Mouse (Mus musculus) heart, embryonic 16.5 days (tissue): Measurements from ENCODE around the gene Ltbp1. TPM values are rescaled to one million over a fixed set of nuclear protein-coding genes. Genes with fewer than 3 reads are reported as not detected.

Experiments used
- ATAC-seq: fragments of 200-750 bp; cut with Nextera tagmentation; replicated peaks from 2 replicates; pipeline ENCODE4 v1.8.0; 2017; ENCODE audit warnings: moderate number of reproducible peaks; ENCODE audit not compliant: insufficient read depth, low FRiP score; ENCODE audit errors: extremely low read depth
- H3K27ac ChIP-seq: fragments of 300-500 bp; sonication (generic); 2 replicates; pipeline ENCODE4 v1.5.1; 2014; ENCODE audit warnings: mild to moderate bottlenecking, low read length, control low read depth, moderate library complexity
- H3K27me3 ChIP-seq: fragments of 300-500 bp; sonication (generic); 2 replicates; pipeline ENCODE4 v1.6.1; 2014; ENCODE audit warnings: low read length, mixed read lengths; ENCODE audit not compliant: control insufficient read depth, insufficient read depth
- H3K36me3 ChIP-seq: fragments of 300-500 bp; sonication (generic); 2 replicates; pipeline ENCODE4 v1.6.1; 2014; ENCODE audit not compliant: control insufficient read depth, insufficient read depth
- H3K4me1 ChIP-seq: fragments of 300-500 bp; sonication (generic); 2 replicates; pipeline ENCODE4 v1.6.1; 2014; ENCODE audit warnings: low read length, mixed read lengths; ENCODE audit not compliant: control insufficient read depth, insufficient read depth
- H3K4me2 ChIP-seq: fragments of 300-500 bp; sonication (generic); 2 replicates; pipeline ENCODE4 v1.6.1; 2014; ENCODE audit warnings: low read depth, mild to moderate bottlenecking, control low read depth, low read length
- H3K4me3 ChIP-seq: fragments of 300-500 bp; sonication (generic); 2 replicates; pipeline ENCODE4 v1.5.1; 2014; ENCODE audit warnings: mild to moderate bottlenecking, control low read depth, low read length
- H3K9ac ChIP-seq: fragments of 300-500 bp; sonication (generic); 2 replicates; pipeline ENCODE4 v1.6.1; 2014; ENCODE audit warnings: low read length, control low read depth
- H3K9me3 ChIP-seq: fragments of 300-500 bp; sonication (generic); replicated peaks from 2 replicates; pipeline ENCODE4 v1.6.1; 2016; ENCODE audit warnings: low read length; ENCODE audit not compliant: control insufficient read depth
- WGBS: fragments of 180-500 bp; shearing (Covaris S2); extraction: QIAGEN DNeasy Blood & Tissue Kit; methylation state at CpG from one replicate; pipeline ENCODE4 v1.1.7; 2014; 5-methylcytosine and 5-hydroxymethylcytosine counted together
- polyA plus RNA-seq: library from polyadenylated mRNA; unstranded; fragments of >200 nt; fragmentation: Nextera tagmentation; extraction: Ambion mirVana; gene quantifications from 2 replicates; pipeline ENCODE4 v1.2.1, GENCODE M21; 2015

The Ltbp1 gene
- polyA plus RNA-seq, 1 experiment from 2014 or later, result 15.6 TPM

DNA sequence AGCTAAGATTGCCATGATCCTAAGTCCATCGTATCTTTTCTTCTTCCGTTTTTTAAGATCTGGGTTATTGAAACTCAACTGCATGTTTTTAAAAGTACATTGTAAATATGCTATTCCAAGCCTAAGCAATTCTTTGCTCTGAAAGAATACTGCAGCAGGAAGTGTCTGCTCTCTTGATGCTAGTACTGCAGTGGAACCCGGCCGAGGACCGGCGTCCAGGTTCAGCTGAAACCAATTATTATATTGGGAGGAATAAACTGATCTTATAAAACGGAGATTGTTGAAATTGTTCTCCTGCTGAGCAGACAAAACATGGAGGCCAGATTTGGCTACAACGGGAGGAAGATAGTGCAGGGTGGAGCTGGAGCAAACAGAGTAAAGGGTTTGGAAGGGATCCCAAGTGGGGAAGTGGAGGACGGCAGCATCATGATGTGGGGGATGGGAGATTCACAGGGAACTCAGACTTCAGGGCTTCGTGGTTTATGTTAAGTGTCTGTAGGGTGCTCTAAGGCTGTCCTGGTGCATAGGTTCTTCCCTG lies 322.8 kb downstream of the Ltbp1 start:
- 73% methylated on average over 10 of the region's 10 CpGs for WGBS
- no peak overlapping the region for H3K9ac ChIP-seq
- 0 out of 2 replicates have a peak, but pooled peaks cover 3% of the 10 kb centered on the region for H3K36me3 ChIP-seq

GRCm38 (mm10) chr17:75330366-75330765 lies 325.0 kb downstream of the Ltbp1 start:
- H3K4me2 ChIP-seq, result no peak overlapping the region
- 87% methylated on average over 6 of the region's 6 CpGs for WGBS

More for the DNA sequence above, 322.8 kb downstream of the Ltbp1 start:
- no peak overlapping the region for H3K4me2 ChIP-seq
- ATAC-seq, result no peak
- no peaks in the 10 kb centered on the region for H3K4me1 ChIP-seq
- no peak overlapping the region for H3K4me3 ChIP-seq
- no peak overlapping the region for H3K27ac ChIP-seq
- H3K9me3 ChIP-seq, result no peaks in the 10 kb centered on the region
- H3K27me3 ChIP-seq, result no peaks in the 10 kb centered on the region

DNA sequence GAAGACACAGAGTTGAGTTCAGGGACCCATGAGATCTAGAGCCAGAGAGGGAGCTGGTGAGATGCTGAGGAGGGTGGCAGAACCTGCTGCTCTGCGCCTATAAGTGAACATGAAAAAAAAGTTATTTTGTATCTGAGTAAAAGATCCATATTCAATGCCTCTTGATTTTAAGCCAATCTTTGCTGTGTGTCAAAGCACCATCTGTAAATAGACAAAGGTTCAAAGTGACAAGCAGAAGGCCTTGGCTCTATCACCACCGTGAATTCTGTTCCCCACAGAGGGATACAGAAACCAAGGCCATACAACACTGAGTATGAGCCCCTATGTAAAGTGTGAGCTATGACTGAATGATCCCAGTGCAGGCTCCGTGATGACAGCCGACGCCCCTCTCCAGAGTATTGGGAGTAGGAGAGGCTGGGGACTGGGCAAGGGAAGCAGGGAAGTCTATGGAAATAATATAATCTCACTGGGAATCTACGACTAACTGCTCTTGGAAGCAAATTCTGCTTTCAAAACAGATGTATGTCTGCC lies 326.1 kb downstream of the Ltbp1 start:
- WGBS, result 83% methylated on average over 6 of the region's 6 CpGs
- H3K27ac ChIP-seq, result no peak overlapping the region
- H3K9me3 ChIP-seq, result no peaks in the 10 kb centered on the region
- H3K9ac ChIP-seq, result no peak overlapping the region
- H3K27me3 ChIP-seq, result no peaks in the 10 kb centered on the region
- H3K4me2 ChIP-seq, result no peak overlapping the region
- H3K4me3 ChIP-seq, result no peak overlapping the region
- 0 out of 2 replicates have a peak, but pooled peaks cover 3% of the 10 kb centered on the region for H3K36me3 ChIP-seq
- no peaks in the 10 kb centered on the region for H3K4me1 ChIP-seq
- ATAC-seq, result no peak

More at GRCm38 (mm10) chr17:75330366-75330765, 325.0 kb downstream of the Ltbp1 start:
- H3K27ac ChIP-seq, result no peak overlapping the region
- ATAC-seq, result no peak
- no peak overlapping the region for H3K4me3 ChIP-seq
- H3K4me1 ChIP-seq, result no peaks in the 10 kb centered on the region
- no peak overlapping the region for H3K9ac ChIP-seq
- no peaks in the 10 kb centered on the region for H3K27me3 ChIP-seq
- 0 out of 2 replicates have a peak, but pooled peaks cover 3% of the 10 kb centered on the region for H3K36me3 ChIP-seq
- H3K9me3 ChIP-seq, result no peaks in the 10 kb centered on the region

- 92% methylated on average over 6 of the region's 6 CpGs for WGBS
- H3K4me1 ChIP-seq, result no peaks in the 10 kb centered on the region
- 0 out of 2 replicates have a peak, but pooled peaks cover 1% of the 10 kb centered on the region for H3K9me3 ChIP-seq
- no peak overlapping the region for H3K27ac ChIP-seq
- H3K4me2 ChIP-seq, result no peak overlapping the region
- no peak overlapping the region for H3K4me3 ChIP-seq
- peaks cover 6% of the 10 kb centered on the region; the same call in 1 of the 2 replicates for H3K36me3 ChIP-seq
- H3K27me3 ChIP-seq, result no peaks in the 10 kb centered on the region
- no peak overlapping the region for H3K9ac ChIP-seq
- no peak for ATAC-seq
These were observed 326.9 kb downstream of the Ltbp1 start for GRCm38 (mm10) chr17:75332289-75332688.

GRCm38 (mm10) chr17:75333011-75333410 lies 327.6 kb downstream of the Ltbp1 start:
- Histone ChIP-seq H3K27ac (no peak overlapping the region), H3K36me3 (peaks cover 11% of the 10 kb centered on the region), H3K9ac (no peak overlapping the region), H3K4me3 (no peak overlapping the region), H3K27me3 (no peaks in the 10 kb centered on the region), H3K4me1 (no peaks in the 10 kb centered on the region), H3K4me2 (no peak overlapping the region), H3K9me3 (0 out of 2 replicates have a peak, but pooled peaks cover 3% of the 10 kb centered on the region)
- no peak for ATAC-seq
- 84% methylated on average over 9 of the region's 9 CpGs for WGBS

DNA sequence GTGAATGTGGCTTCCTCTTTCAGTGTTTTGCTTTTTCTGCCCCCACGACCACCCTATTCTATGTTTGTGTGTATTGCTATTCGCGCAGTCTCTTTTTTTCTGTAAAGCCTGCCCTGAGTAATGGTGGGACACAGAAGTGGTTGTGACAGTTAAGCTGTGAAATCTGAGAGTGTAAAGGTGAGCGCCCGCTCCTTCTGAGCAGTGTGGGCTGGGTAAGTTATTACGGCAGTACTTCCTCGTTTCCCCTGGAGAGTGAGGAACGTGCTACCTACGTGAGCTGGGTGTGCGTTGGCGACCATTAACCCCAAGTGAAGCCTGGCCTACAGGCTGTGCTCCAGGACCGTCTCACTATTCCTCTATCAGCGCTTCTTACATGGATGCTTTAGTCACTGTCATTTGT lies 328.4 kb downstream of the Ltbp1 start:
- H3K9me3 ChIP-seq, result 0 out of 2 replicates have a peak, but pooled peaks cover 3% of the 10 kb centered on the region
- no peak overlapping the region for H3K9ac ChIP-seq
- H3K4me3 ChIP-seq, result no peak overlapping the region
- peaks cover 13% of the 10 kb centered on the region for H3K36me3 ChIP-seq
- no peak overlapping the region for H3K27ac ChIP-seq
- no peak overlapping the region for H3K4me2 ChIP-seq
- H3K27me3 ChIP-seq, result no peaks in the 10 kb centered on the region
- no peaks in the 10 kb centered on the region for H3K4me1 ChIP-seq
- WGBS, result 85% methylated on average over 13 of the region's 13 CpGs
- no peak for ATAC-seq

DNA sequence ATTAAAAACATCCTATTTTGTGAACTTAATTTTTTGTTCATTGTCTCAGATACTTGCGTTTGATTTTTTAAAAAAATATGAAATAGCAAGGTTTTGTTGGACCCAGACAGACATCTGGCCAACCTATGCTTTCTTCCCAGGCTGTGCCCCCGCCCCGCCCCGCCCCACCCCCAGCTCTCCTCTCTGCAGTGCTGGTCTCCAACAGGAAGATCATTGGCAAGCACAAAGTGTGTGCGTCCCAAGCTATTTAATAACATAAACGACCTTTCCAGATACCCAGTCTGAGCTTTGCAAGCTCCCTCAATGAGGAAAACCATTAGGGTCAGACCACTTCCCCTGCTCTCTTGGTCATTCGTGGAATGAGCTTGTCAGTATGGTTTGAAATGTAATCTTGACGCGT lies 330.3 kb downstream of the Ltbp1 start:
- 77% methylated on average over 9 of the region's 9 CpGs for WGBS
- Histone ChIP-seq H3K4me1 (no peaks in the 10 kb centered on the region), H3K36me3 (peaks cover 13% of the 10 kb centered on the region), H3K4me2 (no peak overlapping the region), H3K27me3 (no peaks in the 10 kb centered on the region), H3K27ac (no peak overlapping the region), H3K4me3 (no peak overlapping the region), H3K9ac (no peak overlapping the region), H3K9me3 (0 out of 2 replicates have a peak, but pooled peaks cover 3% of the 10 kb centered on the region)
- no peak for ATAC-seq

- Histone ChIP-seq H3K4me1 (peaks cover 3% of the 10 kb centered on the region; the same call in 1 of the 2 replicates), H3K36me3 (peaks cover 13% of the 10 kb centered on the region), H3K27me3 (no peaks in the 10 kb centered on the region), H3K4me3 (no peak overlapping the region), H3K9ac (no peak overlapping the region), H3K27ac (no peak overlapping the region), H3K4me2 (no peak overlapping the region), H3K9me3 (0 out of 2 replicates have a peak, but pooled peaks cover 3% of the 10 kb centered on the region)
- 59% methylated on average over 4 of the region's 4 CpGs for WGBS
- ATAC-seq, result no peak
These were observed 335.9 kb downstream of the Ltbp1 start for GRCm38 (mm10) chr17:75341227-75341626.

DNA sequence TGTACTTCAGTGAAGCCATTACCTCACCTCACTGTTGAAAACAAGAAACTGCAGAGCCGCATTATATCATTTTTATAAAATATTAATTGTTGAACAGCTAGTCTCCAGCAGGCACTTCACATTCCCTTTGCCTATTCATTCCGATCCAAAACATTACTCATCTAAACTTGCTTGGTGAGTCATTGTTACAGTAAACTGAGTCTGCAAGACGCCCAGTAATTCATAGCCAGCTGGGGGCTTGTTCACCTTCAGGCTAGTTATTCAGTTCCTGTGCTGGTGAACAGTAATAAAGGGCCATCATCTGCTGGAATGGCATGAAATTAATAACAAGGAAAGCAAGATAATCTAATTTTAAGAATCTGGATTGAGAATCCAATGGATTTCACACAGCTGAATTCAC lies 339.7 kb downstream of the Ltbp1 start:
- H3K27me3 ChIP-seq, result no peaks in the 10 kb centered on the region
- H3K4me1 ChIP-seq, result peaks cover 3% of the 10 kb centered on the region; the same call in 1 of the 2 replicates
- no peak overlapping the region for H3K4me3 ChIP-seq
- no peak overlapping the region for H3K9ac ChIP-seq
- no peak overlapping the region for H3K4me2 ChIP-seq
- 77% methylated on average over 3 of the region's 3 CpGs for WGBS
- no peak for ATAC-seq
- H3K36me3 ChIP-seq, result peaks cover 5% of the 10 kb centered on the region
- peaks cover 4% of the 10 kb centered on the region; the same call in 1 of the 2 replicates for H3K9me3 ChIP-seq
- no peak overlapping the region for H3K27ac ChIP-seq
